Mouse (Mus musculus): ENCODE results near the gene Smurf1. TPM values are rescaled to one million over a fixed set of nuclear protein-coding genes. Genes with fewer than 3 reads are reported as not detected.

The Smurf1 gene
- total RNA-seq, 1 experiment = 17.9 TPM

DNA sequence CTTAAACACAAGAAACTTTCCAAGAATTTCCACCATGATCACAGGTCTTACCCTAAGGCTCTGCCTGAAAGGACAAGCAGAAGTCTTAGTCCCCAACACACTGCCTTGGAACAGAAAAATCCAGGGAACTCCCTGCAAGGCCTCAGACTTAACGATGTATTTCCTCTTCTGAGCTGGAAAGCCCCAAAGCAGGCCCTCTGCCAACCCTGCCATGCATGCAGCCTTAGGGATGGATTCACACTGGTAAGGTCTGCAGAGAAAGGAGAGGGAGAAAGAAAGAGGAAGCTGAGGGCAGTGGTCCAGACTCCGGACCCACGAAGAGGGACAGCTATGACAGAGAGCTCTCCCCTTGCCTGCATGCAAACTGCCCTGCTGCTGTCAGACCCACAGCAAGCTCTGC lies 2.2 kb downstream of the Smurf1 start:
- in situ Hi-C loops (cut with MboI; ENCODE audit: low sequenced_read_pairs in 2 of 2, unreplicated experiment in 2 of 2) = no loop called here
- Histone ChIP-seq H3K27ac (ENCODE audit: insufficient read depth, low read depth, low read length, poor library complexity, severe bottlenecking) (no peak overlapping the region), H3K4me1 (ENCODE audit: control insufficient read depth in 2 of 2, insufficient read depth in 2 of 2, low read length in 2 of 2, poor library complexity in 1 of 2) (peaks cover 2 to 17% of the 10 kb centered on the region in 2 experiments; a peak in 3 of 4 replicates), H3K9me3 (ENCODE audit: control insufficient read depth, insufficient read depth, low read depth, low read length) (no peaks in the 10 kb centered on the region), H3K36me3 (ENCODE audit: control insufficient read depth, insufficient read depth, low read length, poor library complexity, severe bottlenecking) (no peaks in the 10 kb centered on the region), H3K4me3 (ENCODE audit: insufficient read depth in 1 of 2, low read depth in 1 of 2, low read length in 2 of 2, poor library complexity in 1 of 2, severe bottlenecking in 1 of 2) (peak overlapping the region; percentile 1 to 9; a peak in 2 of 4 replicates), H3K9ac (ENCODE audit: insufficient read depth, low read depth, low read length, poor library complexity, severe bottlenecking) (peak overlapping the region; percentile 2; the same call in 1 of the 2 replicates)
- no peak for DNase-seq (ENCODE audit: low read depth, low spot score)
- TF ChIP-seq MAFK (IDR thresholded peaks at IDR 0.05; ENCODE audit: insufficient read depth, low read depth, low read length) = no peak
- TF ChIP-seq ZC3H11A (IDR thresholded peaks at IDR 0.05; ENCODE audit: borderline replicate concordance, low read depth, low read length) = no peak
- no peak for TF ChIP-seq HCFC1 (IDR thresholded peaks at IDR 0.05; ENCODE audit: borderline replicate concordance, insufficient read depth, low read length)

- H3K4me1 ChIP-seq (ENCODE audit: control insufficient read depth in 2 of 2, insufficient read depth in 2 of 2, low read length in 2 of 2, poor library complexity in 1 of 2) = peaks cover 2 to 9% of the 10 kb centered on the region in 2 experiments; a peak in 2 of 4 replicates
These were observed 7.4 kb downstream of the Smurf1 start for GRCm38 (mm10) chr5:144958271-144958670.

DNA sequence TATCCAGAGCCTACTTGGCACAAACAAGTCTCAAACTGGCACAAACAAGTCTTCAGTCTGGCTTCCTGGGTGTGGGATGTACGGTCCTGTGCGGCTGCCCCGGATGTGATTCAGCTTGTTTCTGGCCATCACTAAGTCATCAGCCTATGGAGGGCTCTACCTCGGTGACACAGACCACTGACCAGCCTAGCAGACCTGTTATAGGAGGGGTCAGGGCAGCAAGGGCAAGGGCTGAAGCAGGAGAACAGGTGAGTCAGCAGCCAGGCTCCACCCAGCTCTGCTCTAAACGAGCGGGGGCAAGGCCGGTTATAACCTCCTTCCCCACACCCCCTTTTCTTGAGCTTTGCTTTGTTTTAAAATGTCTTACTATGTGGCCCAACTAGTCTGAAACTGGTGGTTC lies 11.2 kb downstream of the Smurf1 start:
- no peak overlapping the region for H3K27ac ChIP-seq (ENCODE audit: insufficient read depth, low read depth, low read length, poor library complexity, severe bottlenecking)
- H3K4me3 ChIP-seq (ENCODE audit: insufficient read depth in 1 of 2, low read depth in 1 of 2, low read length in 2 of 2, poor library complexity in 1 of 2, severe bottlenecking in 1 of 2) = no peak overlapping the region
- no peaks in the 10 kb centered on the region for H3K36me3 ChIP-seq (ENCODE audit: control insufficient read depth, insufficient read depth, low read length, poor library complexity, severe bottlenecking)
- peaks cover 3 to 8% of the 10 kb centered on the region in 2 experiments; a peak in 2 of 4 replicates for H3K4me1 ChIP-seq (ENCODE audit: control insufficient read depth in 2 of 2, insufficient read depth in 2 of 2, low read length in 2 of 2, poor library complexity in 1 of 2)
- in situ Hi-C loops (cut with MboI; ENCODE audit: low sequenced_read_pairs in 2 of 2, unreplicated experiment in 2 of 2) = no loop called here
- no peak overlapping the region for H3K9ac ChIP-seq (ENCODE audit: insufficient read depth, low read depth, low read length, poor library complexity, severe bottlenecking)
- no peaks in the 10 kb centered on the region for H3K9me3 ChIP-seq (ENCODE audit: control insufficient read depth, insufficient read depth, low read depth, low read length)
- no peak for TF ChIP-seq ZNF384 (IDR thresholded peaks at IDR 0.05; ENCODE audit: low read depth, low read length)
- no peak for TF ChIP-seq CHD2 (IDR thresholded peaks at IDR 0.05; ENCODE audit: low read depth, low read length)
- TF ChIP-seq MAFK (IDR thresholded peaks at IDR 0.05; ENCODE audit: insufficient read depth, low read depth, low read length) = no peak
- TF ChIP-seq HCFC1 (IDR thresholded peaks at IDR 0.05; ENCODE audit: borderline replicate concordance, insufficient read depth, low read length) = no peak
- TF ChIP-seq ZC3H11A (IDR thresholded peaks at IDR 0.05; ENCODE audit: borderline replicate concordance, low read depth, low read length) = no peak
- no peak for DNase-seq (ENCODE audit: low read depth, low spot score)

More at GRCm38 (mm10) chr5:144958271-144958670, 7.4 kb downstream of the Smurf1 start:
- no peaks in the 10 kb centered on the region for H3K9me3 ChIP-seq (ENCODE audit: control insufficient read depth, insufficient read depth, low read depth, low read length)
- TF ChIP-seq CHD2 (IDR thresholded peaks at IDR 0.05; ENCODE audit: low read depth, low read length) (no peak), ZC3H11A (IDR thresholded peaks at IDR 0.05; ENCODE audit: borderline replicate concordance, low read depth, low read length) (no peak), MAFK (IDR thresholded peaks at IDR 0.05; ENCODE audit: insufficient read depth, low read depth, low read length) (no peak), HCFC1 (IDR thresholded peaks at IDR 0.05; ENCODE audit: borderline replicate concordance, insufficient read depth, low read length) (no peak), ZNF384 (IDR thresholded peaks at IDR 0.05; ENCODE audit: low read depth, low read length) (no peak)
- no peak overlapping the region for H3K9ac ChIP-seq (ENCODE audit: insufficient read depth, low read depth, low read length, poor library complexity, severe bottlenecking)
- in situ Hi-C loops (cut with MboI; ENCODE audit: low sequenced_read_pairs in 2 of 2, unreplicated experiment in 2 of 2) = no loop called here
- DNase-seq (ENCODE audit: low read depth, low spot score) = no peak
- H3K36me3 ChIP-seq (ENCODE audit: control insufficient read depth, insufficient read depth, low read length, poor library complexity, severe bottlenecking) = no peaks in the 10 kb centered on the region
- no peak overlapping the region for H3K4me3 ChIP-seq (ENCODE audit: insufficient read depth in 1 of 2, low read depth in 1 of 2, low read length in 2 of 2, poor library complexity in 1 of 2, severe bottlenecking in 1 of 2)
- H3K27ac ChIP-seq (ENCODE audit: insufficient read depth, low read depth, low read length, poor library complexity, severe bottlenecking) = no peak overlapping the region

GRCm38 (mm10) chr5:144952592-144952991 lies 13.1 kb downstream of the Smurf1 start:
- DNase-seq (ENCODE audit: low read depth, low spot score) = no peak
- in situ Hi-C loops (cut with MboI; ENCODE audit: low sequenced_read_pairs in 2 of 2, unreplicated experiment in 2 of 2) = no loop called here
- Histone ChIP-seq H3K4me3 (ENCODE audit: insufficient read depth in 1 of 2, low read depth in 1 of 2, low read length in 2 of 2, poor library complexity in 1 of 2, severe bottlenecking in 1 of 2) (no peak overlapping the region), H3K27ac (ENCODE audit: insufficient read depth, low read depth, low read length, poor library complexity, severe bottlenecking) (no peak overlapping the region), H3K9ac (ENCODE audit: insufficient read depth, low read depth, low read length, poor library complexity, severe bottlenecking) (no peak overlapping the region), H3K9me3 (ENCODE audit: control insufficient read depth, insufficient read depth, low read depth, low read length) (no peaks in the 10 kb centered on the region), H3K36me3 (ENCODE audit: control insufficient read depth, insufficient read depth, low read length, poor library complexity, severe bottlenecking) (no peaks in the 10 kb centered on the region), H3K4me1 (ENCODE audit: control insufficient read depth in 2 of 2, insufficient read depth in 2 of 2, low read length in 2 of 2, poor library complexity in 1 of 2) (peaks cover 2 to 3% of the 10 kb centered on the region in 2 experiments; a peak in 2 of 4 replicates)
- no peak for TF ChIP-seq CHD2 (IDR thresholded peaks at IDR 0.05; ENCODE audit: low read depth, low read length)
- no peak for TF ChIP-seq MAFK (IDR thresholded peaks at IDR 0.05; ENCODE audit: insufficient read depth, low read depth, low read length)
- no peak for TF ChIP-seq HCFC1 (IDR thresholded peaks at IDR 0.05; ENCODE audit: borderline replicate concordance, insufficient read depth, low read length)
- TF ChIP-seq ZC3H11A (IDR thresholded peaks at IDR 0.05; ENCODE audit: borderline replicate concordance, low read depth, low read length) = no peak
- no peak for TF ChIP-seq ZNF384 (IDR thresholded peaks at IDR 0.05; ENCODE audit: low read depth, low read length)

Measured in ES-E14 (cell line).